Mouse (Mus musculus) cerebellum, adult 2 months (tissue): ENCODE results near the gene Ranbp2.

Experiments used
- CTCF ChIP-seq: fragments of 200-500 bp; IDR thresholded peaks from 2 replicates; pipeline ENCODE4 v1.5.1; 2011; ENCODE audit warnings: low read depth, mild to moderate bottlenecking, control low read depth, low read length, moderate library complexity, borderline replicate concordance; ENCODE audit not compliant: insufficient read depth
- POLR2A ChIP-seq: fragments of 200-500 bp; IDR thresholded peaks from 2 replicates; pipeline ENCODE4 v1.6.1; 2011; ENCODE audit warnings: low read length, control low read depth, borderline replicate concordance; ENCODE audit not compliant: insufficient read depth

DNA sequence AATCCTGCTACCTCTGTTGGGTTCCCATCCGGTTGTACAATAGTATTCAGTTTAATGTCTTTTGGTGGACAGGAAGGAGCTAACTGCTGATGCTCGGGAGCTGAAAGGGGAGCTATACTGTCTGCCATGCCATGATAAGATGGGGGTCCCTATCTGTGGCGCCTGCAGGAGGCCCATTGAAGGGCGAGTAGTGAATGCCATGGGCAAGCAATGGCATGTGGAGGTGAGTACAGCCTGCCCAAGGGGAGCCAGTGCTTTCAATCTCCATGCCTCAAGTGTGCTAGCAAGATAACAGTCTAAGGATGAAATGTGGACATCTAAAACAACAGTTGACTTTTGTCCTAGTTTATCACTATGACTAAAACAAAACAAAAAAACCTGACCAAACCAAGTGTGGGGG is 34.4 kb upstream of the Ranbp2 start:
- no peak for TF ChIP-seq CTCF
- no peak for TF ChIP-seq POLR2A
